Mouse (Mus musculus): Measurements from ENCODE around the gene Fam205a1.
A peak's percentile ranks its signal among the peaks of the same experiment; 100 is the strongest.
"Not testable (repeated sequence)": the region's sequence is repeated elsewhere in the genome, so short reads cannot be mapped to it uniquely, and the experiment has no call there.

The Fam205a1 gene

DNA sequence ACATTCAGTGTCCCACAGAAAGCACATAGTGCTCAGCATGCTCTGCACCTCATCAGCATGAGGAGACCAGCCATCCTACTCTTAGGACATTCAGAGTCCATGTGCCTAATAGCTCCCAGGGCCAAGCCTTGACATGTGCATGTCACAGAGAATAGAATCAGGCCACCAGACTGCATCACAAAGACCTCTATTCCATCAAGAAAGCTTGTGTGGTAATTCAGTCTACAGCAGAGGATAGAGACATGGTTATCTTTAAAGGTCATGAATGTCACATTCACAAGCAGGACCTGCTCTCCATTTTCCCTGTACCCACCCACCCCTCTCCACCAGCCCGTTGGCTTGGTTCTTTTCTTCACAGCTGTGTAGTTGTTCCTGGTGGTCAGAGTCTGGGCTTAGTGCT, at the start of gene Fam205a1:
TSS of gene Fam205a1 (minus strand) at position 101 of the 400 bp plus-strand sequence.
- not testable (repeated sequence) for DNase-seq

- no peak for DNase-seq
These were observed 49.0 kb upstream of the Fam205a1 start for GRCm38 (mm10) chr4:42902730-42903129.

- no peak for DNase-seq
These were observed 48.5 kb upstream of the Fam205a1 start for GRCm38 (mm10) chr4:42902174-42902573.

DNA sequence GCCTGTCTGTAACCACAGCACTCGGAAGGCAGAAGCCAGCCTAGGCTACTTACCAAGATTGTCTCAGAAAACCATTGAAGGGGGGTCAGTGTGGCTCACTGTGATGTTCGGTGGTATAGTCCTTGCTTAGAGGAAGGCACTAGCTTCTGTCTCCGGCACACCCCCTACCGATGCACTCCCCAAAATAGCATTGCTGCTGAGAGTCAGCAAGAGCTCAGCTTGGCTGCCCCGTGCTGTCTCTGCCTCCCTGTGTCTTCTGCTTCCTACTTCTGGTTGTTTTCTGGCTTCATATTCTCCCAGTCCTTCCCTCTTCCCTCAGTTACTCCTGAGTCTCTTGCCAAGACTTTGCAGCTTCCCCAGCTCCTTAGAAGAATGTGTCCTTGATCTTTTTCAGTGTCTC, 47.2 kb upstream of the Fam205a1 start:
- no peak for DNase-seq

GRCm38 (mm10) chr4:42898914-42899313, 45.2 kb upstream of the Fam205a1 start:
- DNase-seq = no peak

GRCm38 (mm10) chr4:42895118-42895517, 41.4 kb upstream of the Fam205a1 start:
- DNase-seq = no peak

DNA sequence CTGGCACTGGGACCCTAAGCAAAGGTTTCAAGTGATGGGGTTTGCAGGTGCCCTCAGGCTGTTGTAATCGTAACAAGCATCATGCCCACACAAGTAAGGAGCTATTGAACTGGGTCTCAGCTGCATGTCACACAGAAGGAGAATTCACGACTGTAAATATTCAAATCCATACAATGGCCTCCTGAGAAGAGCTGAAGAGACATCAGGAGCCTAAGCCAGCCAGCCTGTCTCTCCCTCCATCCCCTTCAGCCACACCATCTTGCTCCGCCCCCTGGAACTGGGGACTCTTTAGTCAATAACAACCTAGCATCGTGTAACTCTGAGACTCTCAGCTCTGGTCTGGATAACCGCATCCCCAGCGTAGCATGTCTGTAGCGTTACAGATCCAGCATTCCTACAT, 37.5 kb upstream of the Fam205a1 start:
- no peak for DNase-seq

DNA sequence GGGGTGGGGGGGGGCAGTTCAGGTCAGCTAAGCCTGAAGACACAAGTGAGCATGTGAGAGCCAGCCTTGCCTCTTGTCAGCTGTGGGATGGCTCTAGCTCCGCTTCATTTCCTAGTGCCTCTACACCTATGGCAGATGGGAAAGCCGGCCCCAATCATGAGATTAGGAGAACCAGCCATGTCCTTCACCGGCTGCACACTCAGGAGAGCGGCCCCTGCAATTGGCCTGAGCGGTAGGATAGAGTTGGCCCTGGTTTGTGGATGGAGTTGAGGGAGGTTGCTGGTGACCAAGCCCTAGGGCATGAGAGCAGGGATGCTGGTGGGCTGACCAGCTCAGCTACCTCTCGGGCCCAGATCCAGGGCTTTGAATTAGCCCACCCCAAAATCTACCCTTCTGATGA, 35.1 kb upstream of the Fam205a1 start:
- DNase-seq = no peak

GRCm38 (mm10) chr4:42886926-42887325, 33.2 kb upstream of the Fam205a1 start:
- DNase-seq = peak; percentile 31

DNA sequence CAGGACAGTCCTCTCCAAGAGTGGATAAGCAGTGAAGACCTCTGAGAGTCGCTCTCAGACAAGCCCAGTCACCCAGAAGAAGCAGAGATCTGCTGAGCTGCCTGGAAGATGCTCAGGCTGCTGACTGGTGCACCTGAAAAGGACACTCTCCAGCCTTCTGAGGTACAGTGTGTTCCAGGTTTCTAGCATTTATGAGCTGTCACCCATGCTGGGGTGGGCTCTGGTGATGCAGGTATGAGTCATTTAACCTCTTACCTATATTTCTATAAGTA, 26.9 kb upstream of the Fam205a1 start:
- DNase-seq = no peak

DNA sequence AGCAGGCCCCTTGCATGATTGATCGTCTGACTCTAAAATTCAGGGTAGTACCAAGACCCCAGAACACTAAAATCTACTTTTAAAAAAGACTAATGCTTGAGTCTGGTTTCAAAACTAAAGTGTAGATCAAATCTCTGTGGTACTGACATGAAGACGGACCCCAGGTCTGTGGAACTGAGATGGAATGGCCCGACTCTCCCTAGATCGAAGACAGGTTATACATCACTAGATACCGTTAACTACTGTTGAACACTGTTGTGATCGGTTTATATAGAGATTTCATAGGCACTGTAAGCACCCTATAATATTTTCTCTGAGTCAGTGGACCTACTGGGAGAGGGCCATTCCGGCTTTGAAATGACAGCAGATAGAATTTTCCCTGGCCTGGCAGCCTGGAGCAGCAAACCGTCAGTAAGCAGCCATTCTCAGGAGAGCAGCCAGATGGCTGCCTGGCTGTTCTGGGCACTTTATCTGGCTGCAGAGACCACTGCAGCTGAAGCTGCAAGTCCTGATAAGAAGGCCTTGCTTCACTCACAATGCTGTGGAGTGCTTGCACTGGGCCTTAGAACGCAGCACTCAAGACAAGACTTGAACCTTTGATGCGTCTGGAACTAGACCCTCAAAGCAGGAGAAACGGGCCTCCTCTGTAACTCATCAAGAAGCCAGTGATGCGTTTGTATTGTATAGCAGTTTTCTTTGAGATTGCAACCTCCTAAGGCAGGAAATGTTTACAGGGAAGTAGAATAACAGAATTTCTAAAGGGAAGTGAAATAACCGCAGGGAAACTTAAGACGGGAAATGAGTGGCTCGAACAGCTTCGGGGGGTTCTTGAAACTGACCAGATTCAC, 26.4 kb upstream of the Fam205a1 start:
- no peak for DNase-seq

DNA sequence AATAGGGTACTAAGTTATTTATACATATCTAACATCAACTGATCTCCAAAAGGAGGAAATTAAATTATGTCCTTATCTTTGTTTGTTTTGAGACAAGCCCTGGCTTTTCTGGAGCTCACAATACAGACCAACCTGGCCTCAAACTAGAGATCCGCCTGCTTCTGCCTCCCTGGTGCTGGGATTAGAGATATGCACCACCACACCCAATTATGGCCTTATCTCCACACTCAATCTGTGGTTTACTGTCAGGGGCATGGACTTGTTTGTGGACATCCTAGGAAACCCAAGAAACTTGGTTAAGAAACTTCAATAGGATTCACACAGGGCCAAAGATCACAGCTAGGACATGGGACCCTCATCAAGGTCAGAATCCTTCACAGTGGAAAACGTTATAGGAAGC, 24.0 kb upstream of the Fam205a1 start:
- no peak for DNase-seq

GRCm38 (mm10) chr4:42876586-42877291, 23.1 kb upstream of the Fam205a1 start:
- no peak for DNase-seq

- DNase-seq = no peak
These were observed 20.4 kb upstream of the Fam205a1 start, which contains the start of gene Fam205c for GRCm38 (mm10) chr4:42874134-42874533. Gene Fam205c (minus strand): TSS chr4:42874234.

GRCm38 (mm10) chr4:42872746-42873435, 19.2 kb upstream of the Fam205a1 start:
- no peak for DNase-seq

DNA sequence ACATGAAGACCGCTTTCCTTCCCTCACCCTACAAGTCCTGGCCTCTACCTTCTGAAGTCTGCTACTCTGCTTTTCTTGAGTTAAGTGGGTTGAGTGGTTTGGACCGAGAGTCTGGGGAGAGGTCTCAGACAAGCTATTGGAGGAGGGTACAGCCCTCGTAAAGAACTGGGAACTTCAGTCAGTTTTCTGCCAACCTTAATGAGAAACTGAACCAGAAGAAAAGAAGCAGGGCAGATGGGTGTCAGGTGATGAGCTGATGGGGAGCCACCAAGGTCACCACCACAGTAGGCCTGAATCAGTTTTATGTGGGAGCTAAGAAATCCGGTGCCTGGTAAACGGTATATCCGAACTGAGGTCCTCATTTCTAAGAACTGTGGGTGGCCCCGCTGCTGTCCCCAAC, 18.5 kb upstream of the Fam205a1 start:
- no peak for DNase-seq

DNA sequence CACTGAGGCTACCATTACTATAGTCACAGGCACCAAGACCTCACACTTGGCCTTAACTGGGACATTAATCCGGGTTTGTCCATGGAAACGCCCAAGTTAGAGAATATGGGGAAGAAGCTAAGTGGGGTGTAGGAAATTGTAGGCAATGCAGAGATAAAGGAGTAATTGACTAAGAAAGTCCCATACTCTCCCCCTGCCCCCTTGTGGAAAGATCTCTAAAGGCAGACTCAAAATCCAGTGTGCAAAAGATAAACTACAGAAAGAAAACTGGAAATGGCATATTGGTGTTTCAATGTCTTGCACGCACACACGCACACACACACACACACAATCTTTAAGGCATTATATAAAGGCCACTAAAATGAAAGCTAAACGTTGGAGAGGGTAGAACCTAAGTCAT, 17.1 kb upstream of the Fam205a1 start:
- DNase-seq = no peak

GRCm38 (mm10) chr4:42868193-42868592, 14.5 kb upstream of the Fam205a1 start:
- no peak for DNase-seq

DNA sequence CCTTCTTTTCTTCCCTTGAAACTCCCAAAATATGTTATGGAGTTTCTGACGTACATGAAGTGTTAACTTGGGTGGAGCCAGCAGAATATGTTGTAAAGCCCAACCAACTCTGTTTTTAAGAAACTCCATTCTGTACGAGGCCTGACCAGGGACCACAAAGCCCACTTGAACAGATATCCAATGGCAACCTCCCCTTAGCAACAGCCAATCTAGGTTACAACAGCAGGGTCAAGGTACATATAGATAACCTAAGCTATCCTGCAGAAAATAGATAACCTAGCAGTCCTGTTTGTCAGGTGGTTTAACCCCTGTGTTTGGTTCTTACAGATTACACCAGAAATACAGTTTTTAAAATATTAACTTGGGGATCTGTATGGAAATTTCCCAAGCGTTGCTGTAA, 13.7 kb upstream of the Fam205a1 start:
- no peak for DNase-seq

DNA sequence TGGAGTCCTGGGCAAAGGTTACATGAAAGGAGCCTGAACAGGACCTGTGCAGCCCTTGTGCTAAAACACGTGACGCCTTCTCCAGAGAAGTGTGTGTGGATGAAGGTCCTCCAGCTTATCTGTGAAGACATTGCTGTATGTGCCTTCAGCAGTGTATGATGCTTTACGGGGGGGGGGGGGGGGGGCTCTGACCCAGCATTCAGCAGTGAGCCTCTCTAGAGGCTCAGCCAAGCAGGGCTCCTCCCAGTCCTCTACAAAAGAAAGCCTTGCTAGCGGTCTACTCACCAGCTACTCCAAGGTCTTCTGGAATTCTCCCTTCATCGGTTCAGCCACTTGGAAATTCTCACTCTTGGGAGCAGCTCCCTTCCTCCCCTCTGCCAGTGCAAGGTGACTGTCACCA, 9.8 kb upstream of the Fam205a1 start:
- not testable (repeated sequence) for DNase-seq

DNA sequence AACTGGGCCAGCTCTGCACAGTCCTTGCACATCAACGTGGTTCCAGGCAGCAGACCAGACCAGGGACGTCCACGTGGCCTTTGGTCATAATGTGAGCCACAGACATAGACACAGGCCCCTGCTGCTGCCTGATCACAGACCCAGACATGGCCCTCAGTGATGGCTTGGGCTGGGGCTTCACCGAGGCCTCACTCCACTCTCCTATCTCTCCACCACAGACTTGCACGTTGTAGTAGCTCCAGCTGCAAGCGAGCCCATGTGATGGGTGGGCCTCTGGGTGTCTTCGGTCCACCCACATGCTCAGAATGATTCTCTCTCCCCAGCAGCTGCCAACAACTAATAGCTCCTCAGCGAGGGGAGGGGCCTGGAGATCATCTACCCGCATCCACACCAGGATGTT, 6.8 kb upstream of the Fam205a1 start:
- DNase-seq = not testable (repeated sequence)

DNA sequence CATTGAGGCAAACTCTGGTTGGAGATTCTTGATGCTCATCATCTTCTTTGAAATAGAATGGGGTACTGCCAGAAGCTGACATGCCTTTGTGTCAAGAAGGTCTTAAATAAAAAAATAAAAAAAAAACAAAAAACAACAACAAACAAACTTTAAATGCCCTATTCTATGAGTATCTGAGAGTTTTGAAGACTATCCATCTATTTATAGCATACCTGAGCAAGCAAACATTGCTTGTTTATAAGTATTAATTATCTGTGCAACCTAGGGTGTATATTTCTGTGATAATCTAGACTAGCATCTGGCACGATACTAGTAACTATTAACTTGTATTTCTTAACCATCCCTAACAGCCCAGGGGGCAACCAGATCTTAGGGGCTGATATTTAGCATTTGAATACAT, 3.0 kb upstream of the Fam205a1 start, which contains the start of gene Gm12394:
TSS of gene Gm12394 (minus strand) at position 101 of the 400 bp plus-strand sequence.
- DNase-seq = not testable (repeated sequence)

Measured in right cerebral cortex, postnatal 25 days (tissue).